Mouse (Mus musculus) adrenal gland, adult 10 weeks (tissue): ENCODE data around the gene Defb48. TPM values are rescaled to one million over a fixed set of nuclear protein-coding genes. Genes with fewer than 3 reads are reported as not detected.

Experiments
- polyA plus RNA-seq: library from polyadenylated mRNA; stranded (reverse); fragments of 350-450 nt; fragmentation: Illumina TruSeq; extraction: RNeasy Lipid Tissue Mini Kit (QIAGEN cat#74804); gene quantifications from one replicate; pipeline ENCODE4 v1.2.3, GENCODE M21; 2014; ENCODE audit warnings: low read depth, low replicate concordance

Defb48 gene
- not detected for polyA plus RNA-seq

DNA sequence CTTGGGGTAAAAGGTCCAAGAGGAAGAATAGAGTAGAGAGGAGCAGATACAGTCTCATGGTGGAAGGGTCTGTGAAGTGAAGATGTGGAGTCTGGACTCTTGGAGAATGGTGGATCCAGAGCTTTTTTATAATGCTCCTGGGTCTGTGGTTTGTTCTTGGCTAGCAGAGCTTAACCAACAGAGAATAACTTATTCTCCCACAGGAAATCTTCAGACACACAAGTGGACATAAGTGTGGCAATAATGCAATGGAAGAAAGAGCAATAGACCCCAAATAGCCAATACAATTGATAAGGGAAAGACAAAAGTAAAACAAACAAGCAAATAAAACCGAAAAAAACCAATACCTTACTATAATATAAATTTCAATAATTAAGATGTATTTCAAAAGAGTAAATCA, at the start of gene Defb48:
TSS of gene Defb48 (minus strand) at position 101 of the 400 bp plus-strand sequence.

DNA sequence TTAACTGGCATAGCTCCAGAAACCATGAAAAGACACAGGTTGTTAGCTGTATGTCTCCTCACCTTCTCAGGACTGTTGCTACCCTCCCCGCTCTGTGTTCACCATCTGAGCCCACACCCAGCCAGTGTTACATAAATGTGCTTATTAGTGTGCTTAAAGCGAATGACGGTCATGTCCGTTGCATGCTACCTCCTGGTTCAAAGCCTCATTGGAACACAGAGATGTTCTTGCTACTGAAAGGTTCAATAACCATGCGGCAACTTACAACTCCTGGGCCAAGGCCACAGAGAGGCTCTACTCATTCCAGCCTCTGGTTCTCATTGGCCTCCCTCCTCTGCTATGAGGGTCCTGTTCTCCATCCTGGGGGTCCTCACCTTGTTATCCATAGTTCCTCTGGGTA, 27.2 kb upstream of the Defb48 start, which contains the start of gene Defb43:
TSS of gene Defb43 (plus strand) at position 301 of the 400 bp plus-strand sequence.

DNA sequence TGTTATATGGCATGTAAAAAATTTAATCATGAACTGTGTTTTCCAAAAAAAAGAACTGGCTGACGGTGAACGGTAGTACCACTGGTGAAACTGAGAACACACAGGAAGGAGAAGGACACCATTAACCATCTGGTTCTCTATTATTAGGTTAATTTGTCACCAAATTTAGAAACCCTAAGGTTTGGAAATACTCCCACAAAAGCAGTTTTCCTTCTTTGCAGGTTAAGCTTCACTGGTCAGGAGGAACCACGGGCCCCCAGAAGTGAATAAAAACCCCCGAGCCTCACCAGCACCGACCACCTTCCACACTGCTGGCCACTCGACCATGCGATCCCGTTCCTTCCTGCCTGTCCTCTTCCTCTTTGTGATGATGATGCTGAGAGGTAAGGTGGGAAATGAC, 13.5 kb upstream of the Defb48 start, which contains the start of gene Defb47:
TSS of gene Defb47 (plus strand) at position 301 of the 400 bp plus-strand sequence.

Other genes with a start within 250 kb of the Defb48 start
- gene Ints6, start 223.3 kb downstream of the Defb48 start, polyA plus RNA-seq: 95.1 TPM
- gene Wdfy2, start 146.8 kb downstream of the Defb48 start, polyA plus RNA-seq: 55.2 TPM
- not detected for gene Defb47, start 13.6 kb upstream of the Defb48 start, polyA plus RNA-seq
- gene Defb43, start 27.3 kb upstream of the Defb48 start, polyA plus RNA-seq: not detected
- gene Defb42, start 62.5 kb upstream of the Defb48 start, polyA plus RNA-seq: 0.82 TPM
- gene Defb30, start 65.5 kb upstream of the Defb48 start, polyA plus RNA-seq: not detected